Mouse (Mus musculus) cerebellum, adult 2 months (tissue): Measurements from ENCODE around the gene Ankrd54. TPM values are rescaled to one million over a fixed set of nuclear protein-coding genes. Genes with fewer than 3 reads are reported as not detected.
"Not testable (repeated sequence)": the region's sequence is repeated elsewhere in the genome, so short reads cannot be mapped to it uniquely, and the experiment has no call there.

ENCODE experiments used
- DNase-seq, 2 experiments: peaks; one replicate each; pipeline ENCODE4 v3.0.0; 2021
- H3K27ac ChIP-seq: fragments of 200-500 bp; 2 replicates; pipeline ENCODE4 v1.5.1; 2012; ENCODE audit warnings: low read length, control low read depth, inconsistent platforms; ENCODE audit not compliant: insufficient read depth
- H3K27me3 ChIP-seq: fragments of 200-500 bp; 2 replicates; pipeline ENCODE4 v1.6.1; 2012; ENCODE audit warnings: inconsistent platforms, mild to moderate bottlenecking, low read length, moderate library complexity; ENCODE audit not compliant: control insufficient read depth, insufficient read depth
- H3K4me1 ChIP-seq: fragments of 200-500 bp; 2 replicates; pipeline ENCODE4 v1.6.1; 2011; ENCODE audit warnings: low read length; ENCODE audit not compliant: control insufficient read depth, insufficient read depth
- H3K4me3 ChIP-seq: fragments of 200-500 bp; replicated peaks from 2 replicates; pipeline ENCODE3; 2011; ENCODE audit warnings: mild to moderate bottlenecking, low read depth, low read length, control low read depth; ENCODE audit not compliant: insufficient read depth
- CTCF ChIP-seq: fragments of 200-500 bp; IDR thresholded peaks from 2 replicates; pipeline ENCODE4 v1.5.1; 2011; ENCODE audit warnings: low read depth, mild to moderate bottlenecking, control low read depth, low read length, moderate library complexity, borderline replicate concordance; ENCODE audit not compliant: insufficient read depth
- POLR2A ChIP-seq: fragments of 200-500 bp; IDR thresholded peaks from 2 replicates; pipeline ENCODE4 v1.6.1; 2011; ENCODE audit warnings: low read length, control low read depth, borderline replicate concordance; ENCODE audit not compliant: insufficient read depth
- WGBS: fragments of 180-500 bp; shearing (Covaris S2); methylation state at CpG from one replicate; pipeline ENCODE4 v1.1.7; 2018; 5-methylcytosine and 5-hydroxymethylcytosine counted together
- polyA plus RNA-seq: library from polyadenylated mRNA; depleted of rRNA; stranded (reverse); fragments of >200 nt; gene quantifications from 2 replicates; pipeline ENCODE4 v1.2.3, GENCODE M21; 2012; rRNA removed

Gene Ankrd54
- polyA plus RNA-seq, 1 experiment = 42.8 TPM

GRCm38 (mm10) chr15:79013382-79013781 lies 49.3 kb downstream of the Ankrd54 start:
- no peak for DNase-seq

GRCm38 (mm10) chr15:79011550-79011949 lies 51.1 kb downstream of the Ankrd54 start:
- no peak overlapping the region for H3K4me3 ChIP-seq
- no peak for DNase-seq
- TF ChIP-seq CTCF (no peak), POLR2A (no peak)
- 43% methylated on average over 10 of the region's 10 CpGs for WGBS
- no peaks in the 10 kb centered on the region for H3K4me1 ChIP-seq
- no peaks in the 10 kb centered on the region for H3K27me3 ChIP-seq
- no peak overlapping the region for H3K27ac ChIP-seq

More at GRCm38 (mm10) chr15:79013382-79013781, 49.3 kb downstream of the Ankrd54 start:
- Histone ChIP-seq H3K4me3 (no peak overlapping the region), H3K27ac (no peak overlapping the region), H3K27me3 (no peaks in the 10 kb centered on the region), H3K4me1 (no peaks in the 10 kb centered on the region)
- WGBS = 28% methylated on average over 7 of the region's 7 CpGs
- no peak for TF ChIP-seq POLR2A
- no peak for TF ChIP-seq CTCF

GRCm38 (mm10) chr15:79009734-79010133 lies 53.0 kb downstream of the Ankrd54 start:
- Histone ChIP-seq H3K4me1 (no peaks in the 10 kb centered on the region), H3K4me3 (no peak overlapping the region), H3K27me3 (no peaks in the 10 kb centered on the region), H3K27ac (no peak overlapping the region)
- TF ChIP-seq CTCF = no peak
- TF ChIP-seq POLR2A = no peak
- 81% methylated on average over 5 of the region's 5 CpGs for WGBS
- no peak for DNase-seq

DNA sequence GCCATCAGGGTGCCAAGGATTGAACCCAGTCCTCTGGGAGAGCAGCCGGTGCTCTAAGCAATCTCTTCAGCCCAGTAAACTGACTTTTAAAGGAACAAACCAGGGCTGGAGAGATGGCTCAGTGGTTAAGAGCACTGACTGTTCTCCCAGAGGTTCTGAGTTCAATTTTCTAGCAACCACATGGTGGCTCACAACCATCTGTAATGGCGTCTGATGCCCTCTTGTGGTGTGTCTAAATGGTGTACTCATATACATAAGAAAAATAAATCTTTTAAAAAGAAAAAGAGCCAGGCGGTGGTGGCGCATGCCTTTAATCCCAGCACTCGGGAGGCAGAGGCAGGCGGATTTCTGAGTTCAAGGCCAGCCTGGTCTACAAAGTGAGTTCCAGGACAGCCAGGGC lies 54.9 kb downstream of the Ankrd54 start:
- WGBS = 84% methylated on average over 6 of the region's 6 CpGs
- H3K4me3 ChIP-seq, H3K27ac ChIP-seq, H3K27me3 ChIP-seq, H3K4me1 ChIP-seq, DNase-seq: not testable (repeated sequence)
- peak; percentile 11; the same call in 1 of the 2 replicates for TF ChIP-seq CTCF

GRCm38 (mm10) chr15:79007059-79007458 lies 55.6 kb downstream of the Ankrd54 start:
- WGBS = 77% methylated on average over 5 of the region's 5 CpGs
- Histone ChIP-seq H3K4me3 (no peak overlapping the region), H3K27me3 (no peaks in the 10 kb centered on the region), H3K27ac (no peak overlapping the region), H3K4me1 (peaks cover 3% of the 10 kb centered on the region)
- TF ChIP-seq POLR2A (no peak), CTCF (no peak)
- no peak for DNase-seq

DNA sequence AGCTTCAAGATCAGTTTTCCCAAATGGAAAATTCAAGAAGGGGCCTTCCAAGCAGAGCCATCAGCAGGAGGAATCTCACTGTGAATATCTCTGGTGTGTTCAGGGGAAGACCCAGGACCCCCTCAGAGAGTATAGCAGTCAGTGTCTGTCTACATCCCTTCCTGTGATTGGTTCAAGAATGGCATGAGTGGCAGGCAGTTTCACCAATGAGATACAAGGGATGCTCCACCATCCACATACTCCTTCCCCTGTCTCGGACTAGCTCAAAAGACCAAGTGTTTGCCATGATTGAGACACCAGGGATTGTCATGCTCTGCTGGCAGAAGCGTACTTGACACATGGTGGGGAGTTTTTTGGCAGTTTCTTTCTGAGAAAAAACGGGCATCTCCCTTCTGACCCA lies 56.1 kb downstream of the Ankrd54 start:
- WGBS = 17% methylated on average over 3 of the region's 3 CpGs
- Histone ChIP-seq H3K4me1 (peaks cover 8% of the 10 kb centered on the region), H3K27ac (no peak overlapping the region), H3K27me3 (no peaks in the 10 kb centered on the region), H3K4me3 (no peak overlapping the region)
- no peak for TF ChIP-seq POLR2A
- no peak for TF ChIP-seq CTCF
- no peak for DNase-seq

GRCm38 (mm10) chr15:79005581-79005980 lies 57.1 kb downstream of the Ankrd54 start:
- no peak for DNase-seq
- Histone ChIP-seq H3K27ac (no peak overlapping the region), H3K4me1 (peaks cover 17% of the 10 kb centered on the region), H3K27me3 (no peaks in the 10 kb centered on the region), H3K4me3 (no peak overlapping the region)
- WGBS = 85% methylated on average over 9 of the region's 9 CpGs
- no peak for TF ChIP-seq POLR2A
- TF ChIP-seq CTCF = no peak

Other genes with a start within 250 kb of the Ankrd54 start
- 73.2 and 77.3 TPM in 2 replicates for gene Cdc42ep1, start 220.3 kb downstream of the Ankrd54 start, polyA plus RNA-seq
- gene Lgals2, start 207.4 kb downstream of the Ankrd54 start, polyA plus RNA-seq = 0.87 and 1.2 TPM in 2 replicates
- 80.8 and 82.5 TPM in 2 replicates for gene Gga1, start 185.7 kb downstream of the Ankrd54 start, polyA plus RNA-seq
- gene Gm49510, start 163.2 kb downstream of the Ankrd54 start, polyA plus RNA-seq = 0.10 TPM in 2 replicates
- gene Sh3bp1, start 163.1 kb downstream of the Ankrd54 start, polyA plus RNA-seq = 25.8 and 28.2 TPM in 2 replicates
- gene Pdxp, start 149.0 kb downstream of the Ankrd54 start, polyA plus RNA-seq = 204 and 211 TPM in 2 replicates
- 64.7 and 71.7 TPM in 2 replicates for gene Lgals1, start 136.2 kb downstream of the Ankrd54 start, polyA plus RNA-seq
- 30.7 and 34.4 TPM in 2 replicates for gene Nol12, start 128.0 kb downstream of the Ankrd54 start, polyA plus RNA-seq
- gene Triobp, start 115.2 kb downstream of the Ankrd54 start, polyA plus RNA-seq = 35.3 and 39.4 TPM in 2 replicates
- 197 and 242 TPM in 2 replicates for gene H1f0, start 34.4 kb downstream of the Ankrd54 start, polyA plus RNA-seq
- gene Galr3, start 21.0 kb downstream of the Ankrd54 start, polyA plus RNA-seq = 0.11 and 0.26 TPM in 2 replicates
- gene Eif3l, start 12.3 kb upstream of the Ankrd54 start, polyA plus RNA-seq = 88.1 and 93.0 TPM in 2 replicates
- gene Micall1, start 46.0 kb upstream of the Ankrd54 start, polyA plus RNA-seq = 35.9 and 37.0 TPM in 2 replicates
- 107 and 110 TPM in 2 replicates for gene Polr2f, start 78.1 kb upstream of the Ankrd54 start, polyA plus RNA-seq
- 6.7 and 10.8 TPM in 2 replicates for gene 1700088E04Rik, start 78.4 kb upstream of the Ankrd54 start, polyA plus RNA-seq
- 68.1 and 80.8 TPM in 2 replicates for gene Sox10, start 102.3 kb upstream of the Ankrd54 start, polyA plus RNA-seq
- 93.1 and 95.8 TPM in 2 replicates for gene Pick1, start 166.3 kb upstream of the Ankrd54 start, polyA plus RNA-seq
- 0.33 and 0.67 TPM in 2 replicates for gene Gm49486, start 166.5 kb upstream of the Ankrd54 start, polyA plus RNA-seq
- 0.47 and 1.7 TPM in 2 replicates for gene Slc16a8, start 191.9 kb upstream of the Ankrd54 start, polyA plus RNA-seq
- 0.21 and 0.52 TPM in 2 replicates for gene Baiap2l2, start 222.6 kb upstream of the Ankrd54 start, polyA plus RNA-seq